Mouse (Mus musculus) liver, postnatal 0 days (tissue): ENCODE data around the gene Cks1b. TPM values are rescaled to one million over a fixed set of nuclear protein-coding genes. Genes with fewer than 3 reads are reported as not detected.
"Not testable (repeated sequence)": the region's sequence is repeated elsewhere in the genome, so short reads cannot be mapped to it uniquely, and the experiment has no call there.

ENCODE experiments used
- ATAC-seq: fragments of 200-750 bp; cut with Nextera tagmentation; 2 replicates; pipeline ENCODE4 v1.8.0; 2017; ENCODE audit warnings: mild to moderate bottlenecking, moderate library complexity
- DNase-seq: peaks from one replicate; pipeline ENCODE4 v3.0.0-alpha.2; 2016
- H3K27ac ChIP-seq: fragments of 300-500 bp; sonication (generic); 2 replicates; pipeline ENCODE4 v1.5.1; 2014; ENCODE audit warnings: antibody characterized with exemption, moderate library complexity, mild to moderate bottlenecking, low read depth
- H3K27me3 ChIP-seq: fragments of 300-500 bp; sonication (generic); 2 replicates; pipeline ENCODE4 v1.6.1; 2014; ENCODE audit warnings: low read length, control low read depth, mixed read lengths; ENCODE audit not compliant: insufficient read depth
- H3K36me3 ChIP-seq: fragments of 300-500 bp; sonication (generic); replicated peaks from 2 replicates; pipeline ENCODE4 v1.6.1; 2014; ENCODE audit warnings: mild to moderate bottlenecking, control low read depth, low read length, moderate library complexity, mixed read lengths; ENCODE audit not compliant: insufficient read depth
- H3K4me1 ChIP-seq: fragments of 300-500 bp; sonication (generic); 2 replicates; pipeline ENCODE4 v1.6.1; 2014; ENCODE audit warnings: antibody characterized with exemption, mild to moderate bottlenecking, control low read depth; ENCODE audit not compliant: insufficient read depth
- H3K4me2 ChIP-seq: fragments of 300-500 bp; sonication (generic); 2 replicates; pipeline ENCODE4 v1.6.1; 2014; ENCODE audit warnings: low read depth, mild to moderate bottlenecking, low read length, moderate library complexity, mixed read lengths
- H3K4me3 ChIP-seq: fragments of 300-500 bp; sonication (generic); 2 replicates; pipeline ENCODE4 v1.5.1; 2014; ENCODE audit warnings: low read depth, low read length
- H3K9ac ChIP-seq: fragments of 300-500 bp; sonication (generic); replicated peaks from 2 replicates; pipeline ENCODE4 v1.6.1; 2014; ENCODE audit warnings: mild to moderate bottlenecking, moderate library complexity
- H3K9me3 ChIP-seq: fragments of 300-500 bp; sonication (generic); 2 replicates; pipeline ENCODE4 v1.6.1; 2016; ENCODE audit warnings: mild to moderate bottlenecking, control low read depth, low read length, mixed read lengths
- CTCF ChIP-seq: sonication (generic); IDR thresholded peaks from 2 replicates; pipeline ENCODE4 v1.5.1; 2016; ENCODE audit warnings: antibody characterized with exemption, low read depth
- EP300 ChIP-seq: IDR thresholded peaks from 2 replicates; pipeline ENCODE4 v1.6.1; 2016; ENCODE audit warnings: antibody characterized with exemption, low read depth, mild to moderate bottlenecking
- WGBS: fragments of 180-500 bp; shearing (Covaris S2); extraction: QIAGEN DNeasy Blood & Tissue Kit; methylation state at CpG from one replicate; pipeline ENCODE4 v1.1.7; 2014; ENCODE audit not compliant: insufficient replicate concordance; 5-methylcytosine and 5-hydroxymethylcytosine counted together
- polyA plus RNA-seq: library from polyadenylated mRNA; unstranded; fragments of >200 nt; fragmentation: Nextera tagmentation; extraction: Ambion mirVana; gene quantifications from 2 replicates; pipeline ENCODE4 v1.2.1, GENCODE M21; 2015

The Cks1b gene
- polyA plus RNA-seq, 1 experiment from 2014 or later = 141 TPM

GRCm38 (mm10) chr3:89436176-89437113 lies 18.3 kb upstream of the Cks1b start, which contains the start of gene Pbxip1:
TSS of gene Pbxip1 (plus strand) at chr3:89436706.
- ATAC-seq (peak; percentile 81), DNase-seq (peak; percentile 80)
- Histone ChIP-seq H3K27me3 (no peaks in the 10 kb centered on the region), H3K9ac (peak within 1 kb of the TSS; percentile 71), H3K4me2 (peak within 1 kb of the TSS; percentile 82), H3K4me1 (peaks cover 17% of the 10 kb centered on the region), H3K27ac (peak within 1 kb of the TSS; percentile 59), H3K4me3 (peak within 1 kb of the TSS; percentile 63), H3K9me3 (no peaks in the 10 kb centered on the region), H3K36me3 (peaks cover 18% of the 10 kb centered on the region)
- WGBS = 5% methylated on average over 16 of the region's 16 CpGs
- TF ChIP-seq CTCF (no peak), EP300 (no peak)

GRCm38 (mm10) chr3:89435041-89435440 lies 16.9 kb upstream of the Cks1b start:
- no peak for DNase-seq
- H3K4me3 ChIP-seq = no peak overlapping the region
- no peaks in the 10 kb centered on the region for H3K27me3 ChIP-seq
- H3K4me2 ChIP-seq = no peak overlapping the region
- no peaks in the 10 kb centered on the region for H3K9me3 ChIP-seq
- no peak for ATAC-seq
- H3K9ac ChIP-seq = no peak overlapping the region
- H3K27ac ChIP-seq = no peak overlapping the region
- peaks cover 18% of the 10 kb centered on the region for H3K36me3 ChIP-seq
- 84% methylated on average over 7 of the region's 7 CpGs for WGBS
- H3K4me1 ChIP-seq = peaks cover 23% of the 10 kb centered on the region
- no peak for TF ChIP-seq CTCF
- TF ChIP-seq EP300 = no peak

- Histone ChIP-seq H3K27ac (no peak overlapping the region), H3K4me1 (peaks cover 26% of the 10 kb centered on the region), H3K36me3 (peaks cover 18% of the 10 kb centered on the region), H3K4me3 (no peak overlapping the region), H3K9me3 (no peaks in the 10 kb centered on the region), H3K27me3 (no peaks in the 10 kb centered on the region), H3K4me2 (no peak overlapping the region), H3K9ac (no peak overlapping the region)
- TF ChIP-seq EP300 (no peak), CTCF (no peak)
- WGBS = 84% methylated on average over 11 of the region's 11 CpGs
- no peak for ATAC-seq
- no peak for DNase-seq
Measured at GRCm38 (mm10) chr3:89434532-89434931, 16.3 kb upstream of the Cks1b start.

GRCm38 (mm10) chr3:89432606-89433005 lies 14.4 kb upstream of the Cks1b start:
- DNase-seq (no peak), ATAC-seq (no peak)
- H3K27me3 ChIP-seq = no peaks in the 10 kb centered on the region
- peaks cover 23% of the 10 kb centered on the region for H3K4me1 ChIP-seq
- H3K27ac ChIP-seq = no peak overlapping the region
- no peak overlapping the region for H3K9ac ChIP-seq
- H3K36me3 ChIP-seq = peaks cover 18% of the 10 kb centered on the region
- H3K9me3 ChIP-seq = no peaks in the 10 kb centered on the region
- H3K4me2 ChIP-seq = no peak overlapping the region
- TF ChIP-seq EP300 = no peak
- no peak for TF ChIP-seq CTCF
- 86% methylated on average over 8 of the region's 8 CpGs for WGBS
- no peak overlapping the region for H3K4me3 ChIP-seq

- Histone ChIP-seq H3K9ac (peak within 1 kb of the TSS; percentile 93), H3K4me2 (peak within 1 kb of the TSS; percentile 99), H3K27me3 (no peaks in the 10 kb centered on the region), H3K27ac (peak within 1 kb of the TSS; percentile 83), H3K4me1 (peaks cover 11% of the 10 kb centered on the region), H3K9me3 (no peaks in the 10 kb centered on the region), H3K4me3 (peak within 1 kb of the TSS; percentile 94), H3K36me3 (peaks cover 35% of the 10 kb centered on the region)
- 3% methylated on average over 63 of the region's 68 CpGs for WGBS
- DNase-seq (peak; percentile 94), ATAC-seq (peak; percentile 98)
- TF ChIP-seq CTCF (no peak), EP300 (no peak)
Measured at GRCm38 (mm10) chr3:89430171-89431159, 12.3 kb upstream of the Cks1b start, which contains the start of gene Pygo2. TSS of gene Pygo2 (plus strand) at chr3:89430214.

- Histone ChIP-seq H3K4me1 (peaks cover 24% of the 10 kb centered on the region), H3K36me3 (peaks cover 44% of the 10 kb centered on the region)
- not testable (repeated sequence) for H3K27me3 ChIP-seq, H3K4me2 ChIP-seq, ATAC-seq, DNase-seq, H3K9ac ChIP-seq, H3K9me3 ChIP-seq, H3K4me3 ChIP-seq, H3K27ac ChIP-seq
- WGBS = 91% methylated on average over 7 of the region's 7 CpGs
Measured at GRCm38 (mm10) chr3:89429021-89429420, 10.8 kb upstream of the Cks1b start.
